Mouse (Mus musculus): Measurements from ENCODE around the gene Midn.

Midn gene

DNA sequence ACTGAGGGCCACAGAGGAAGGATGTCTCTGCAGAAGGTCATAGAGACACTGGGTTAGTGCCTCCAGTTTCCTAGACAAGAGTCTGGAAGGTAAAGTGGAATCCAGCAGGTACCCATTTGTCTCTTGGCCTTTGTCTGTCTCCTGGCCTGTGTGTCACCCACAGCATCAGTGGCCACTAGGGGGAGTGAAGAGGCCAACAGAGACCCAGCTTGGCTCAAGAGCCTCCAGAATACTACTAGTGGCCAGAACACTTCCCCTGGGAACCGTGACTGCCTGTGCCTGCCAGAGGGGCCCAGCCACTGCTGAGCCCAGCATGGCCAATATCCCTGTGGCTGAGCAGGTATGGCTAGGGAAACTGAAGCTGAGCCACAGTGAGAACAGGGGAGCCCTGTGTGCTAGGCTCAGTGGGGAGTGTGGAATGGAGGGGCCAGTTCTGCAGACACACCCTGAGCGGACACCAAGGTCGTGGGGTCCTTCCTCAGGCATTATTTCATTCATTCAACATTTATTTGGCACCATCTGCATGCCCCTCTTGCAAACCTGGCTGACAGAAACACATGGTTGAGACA lies 51.5 kb downstream of the Midn start:
- DNase-seq: peak; percentile 84

- DNase-seq: no peak
Observed at GRCm38 (mm10) chr10:80200485-80200884, 52.4 kb downstream of the Midn start.

GRCm38 (mm10) chr10:80204055-80204454 lies 56.0 kb downstream of the Midn start:
- no peak for DNase-seq

DNA sequence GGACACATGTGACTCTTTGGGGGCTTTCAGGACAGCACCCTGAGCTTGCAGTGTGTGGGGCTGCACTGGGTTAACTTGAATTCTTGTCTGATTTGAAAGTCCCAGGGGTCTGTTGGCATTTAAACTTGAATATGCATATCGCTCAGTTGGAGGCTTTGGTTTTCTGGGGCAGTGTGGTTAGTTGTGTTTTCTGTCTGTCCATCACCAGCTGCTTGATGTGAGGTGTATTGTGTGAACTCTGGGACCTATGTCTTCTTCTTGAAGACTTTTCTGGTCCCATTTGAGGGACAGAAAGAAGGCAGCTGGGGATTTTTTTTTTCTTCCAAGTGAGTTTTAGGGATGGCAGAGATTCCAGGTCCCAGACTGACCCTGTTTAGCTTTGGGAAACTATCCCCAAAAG lies 59.1 kb downstream of the Midn start:
- no peak for DNase-seq

- no peak for DNase-seq
Observed at GRCm38 (mm10) chr10:80207676-80208075, 59.6 kb downstream of the Midn start.

All from thymus, postnatal 4 days (tissue).